Mouse (Mus musculus): ENCODE data around the gene Prkch.

GRCm38 (mm10) chr12:73558525-73559195, 25.9 kb upstream of the Prkch start:
- no peak for TF ChIP-seq CTCF (IDR thresholded peaks at IDR 0.05; ENCODE audit: control insufficient read depth, insufficient read depth, insufficient replicate concordance, low read depth, low read length)
- TF ChIP-seq POLR2A (IDR thresholded peaks at IDR 0.05; ENCODE audit: control insufficient read depth, low read depth, low read length): no peak
